Mouse (Mus musculus) common myeloid progenitor, adult 5-6 weeks (primary cell): Measurements from ENCODE around the gene Tars2. TPM values are rescaled to one million over a fixed set of nuclear protein-coding genes. Genes with fewer than 3 reads are reported as not detected.
"Not testable (repeated sequence)": the region's sequence is repeated elsewhere in the genome, so short reads cannot be mapped to it uniquely, and the experiment has no call there.

ENCODE experiments used
- ATAC-seq: replicated peaks from 2 replicates; pipeline ENCODE4 v1.8.0; 2016; ENCODE audit warnings: low read depth, mild to moderate bottlenecking, moderate TSS enrichment, inconsistent platforms; ENCODE audit not compliant: poor library complexity, severe bottlenecking
- total RNA-seq: library from RNA; stranded (forward); fragments of 200-1000, 187-1606 nt; gene quantifications from 2 replicates; pipeline ENCODE4 v1.2.3, GENCODE M21; 2017

The Tars2 gene
- 44.5 and 45.6 TPM in 2 replicates for total RNA-seq

GRCm38 (mm10) chr3:95760106-95760505 is at the start of gene Tars2:
TSS of gene Tars2 (minus strand) at chr3:95760206.
- ATAC-seq = no peak

DNA sequence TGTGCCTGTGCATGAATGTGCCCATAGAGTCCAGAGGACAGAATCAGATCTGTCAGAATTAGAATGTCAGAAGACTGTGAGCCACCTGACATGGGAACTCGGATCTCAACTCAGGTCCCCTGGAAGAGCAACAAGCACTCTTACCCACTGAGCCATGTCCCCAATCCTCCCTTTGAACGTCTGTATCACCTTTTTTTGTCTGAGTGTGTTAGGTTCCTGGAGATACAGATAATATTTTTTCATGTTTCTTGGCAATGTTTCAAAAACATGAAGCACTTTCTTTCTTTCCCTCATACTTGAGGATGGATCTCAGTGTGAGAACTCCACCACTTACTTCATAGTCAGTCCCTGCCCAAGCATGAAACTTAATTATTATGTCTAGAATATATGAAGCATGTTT is 48.4 kb upstream of the Tars2 start:
- no peak for ATAC-seq

DNA sequence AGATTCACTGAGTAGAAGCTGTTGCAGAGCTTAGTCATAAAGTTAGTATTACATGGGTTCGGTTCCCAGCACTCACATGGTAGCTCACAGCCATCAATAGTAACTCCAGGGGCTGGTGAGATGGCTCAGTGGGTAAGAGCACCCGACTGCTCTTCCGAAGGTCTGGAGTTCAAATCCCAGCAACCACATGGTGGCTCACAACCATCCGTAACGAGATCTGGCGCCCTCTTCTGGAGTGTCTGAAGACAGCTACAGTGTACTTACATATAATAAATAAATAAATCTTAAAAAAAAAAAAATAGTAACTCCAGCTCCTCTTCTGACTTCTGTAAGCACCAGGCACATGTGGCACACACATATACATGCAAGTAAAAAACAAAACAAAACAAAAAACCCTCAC is 47.6 kb upstream of the Tars2 start:
- not testable (repeated sequence) for ATAC-seq

DNA sequence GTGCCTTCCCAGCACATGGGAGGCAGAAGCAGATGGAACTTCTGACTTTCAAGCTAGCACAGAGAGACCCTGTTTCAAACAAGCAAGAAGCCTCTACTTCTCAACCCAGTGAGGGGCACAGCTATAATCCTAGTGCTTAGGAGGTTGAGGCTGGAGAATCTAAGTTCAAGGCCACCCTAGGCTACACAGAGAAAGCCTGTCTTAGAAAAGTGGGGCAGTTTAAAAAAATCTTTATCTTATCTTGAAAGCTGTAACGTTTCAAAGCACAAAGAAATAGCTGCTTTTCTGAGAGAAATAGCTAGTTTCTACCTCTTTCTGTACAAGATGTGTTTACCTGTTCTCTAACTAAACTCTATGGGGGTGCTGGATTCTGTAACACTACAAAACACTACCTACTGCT is 46.7 kb upstream of the Tars2 start:
- no peak for ATAC-seq

- ATAC-seq = no peak
Measured at GRCm38 (mm10) chr3:95803851-95804250, 43.8 kb upstream of the Tars2 start.

DNA sequence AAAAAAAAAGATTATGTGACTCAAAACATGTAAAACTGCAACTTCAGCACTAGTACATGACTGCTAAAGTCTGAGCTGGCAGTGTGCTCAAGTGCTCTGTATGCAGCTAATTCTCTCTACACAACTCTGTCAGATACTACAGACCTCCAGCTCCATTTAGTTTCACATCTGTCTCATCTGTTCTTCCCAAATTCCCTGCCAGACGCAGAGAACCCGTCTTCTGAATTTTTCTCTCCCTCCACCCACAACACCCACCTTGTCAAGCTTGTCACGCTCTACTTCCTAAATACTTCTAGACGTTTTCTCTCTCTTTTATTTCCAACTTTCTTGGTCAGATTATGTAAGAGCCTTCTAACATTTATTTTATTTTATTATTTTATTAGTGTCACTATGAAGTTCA is 38.8 kb upstream of the Tars2 start:
- ATAC-seq = no peak

DNA sequence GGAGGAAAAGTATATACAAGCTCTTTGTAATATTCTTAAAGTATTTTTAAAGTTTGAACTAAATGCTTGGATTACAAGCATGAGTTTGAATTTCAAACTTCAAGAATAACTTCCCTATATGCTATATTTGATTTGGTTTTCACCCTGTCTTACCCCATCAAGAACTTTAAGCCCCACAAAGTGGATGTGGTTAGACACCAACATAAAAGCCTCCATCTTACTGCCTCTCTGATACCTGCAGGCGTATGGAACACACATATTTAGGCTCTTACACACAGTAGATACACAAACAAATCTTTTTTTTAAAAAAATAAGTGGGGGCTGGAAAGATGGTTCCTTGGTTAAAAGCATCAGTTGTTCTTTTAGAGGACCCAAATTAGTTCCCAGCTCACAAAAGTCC is 34.3 kb upstream of the Tars2 start:
- no peak for ATAC-seq

GRCm38 (mm10) chr3:95793662-95794061 is 33.7 kb upstream of the Tars2 start:
- ATAC-seq = no peak

DNA sequence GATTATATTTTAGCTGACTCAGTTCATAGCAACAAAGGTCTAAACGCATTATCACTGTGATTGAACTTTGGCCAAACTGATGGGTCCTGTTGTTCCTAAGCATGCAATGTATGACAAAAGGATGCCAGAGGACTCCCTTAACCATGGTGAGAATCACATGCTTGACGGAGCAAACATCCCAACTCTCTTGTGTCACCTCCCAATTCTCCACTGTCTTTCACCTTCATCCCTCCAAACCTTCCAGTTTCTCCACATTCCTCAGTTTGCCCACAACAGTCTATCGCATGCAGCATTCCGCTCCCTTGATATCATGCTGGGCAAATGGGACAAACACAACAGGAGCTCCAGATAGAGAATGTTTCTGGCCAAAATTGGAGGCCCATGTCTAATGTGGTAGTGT is 25.5 kb upstream of the Tars2 start:
- no peak for ATAC-seq

DNA sequence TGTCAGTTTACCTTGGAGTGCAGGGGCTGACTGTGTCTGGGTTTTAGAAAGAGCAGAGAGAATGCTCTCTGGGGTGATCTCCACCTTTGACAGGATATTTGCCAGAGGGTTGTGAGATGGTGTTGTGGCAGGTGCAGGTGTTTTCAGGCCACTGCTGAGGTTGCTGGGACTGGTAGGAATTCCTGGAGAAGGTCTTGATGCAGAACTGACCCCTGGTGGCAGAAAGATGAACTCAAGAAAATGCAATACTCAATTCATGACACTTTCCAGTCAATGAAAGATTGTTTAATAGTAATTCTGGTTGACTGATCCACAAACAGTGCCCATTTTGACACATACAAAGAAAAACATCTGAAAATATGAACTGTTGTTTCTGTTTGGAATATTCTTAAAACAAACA is 12.0 kb upstream of the Tars2 start:
- ATAC-seq = peak; percentile 45; the same call in 1 of the 2 replicates

- no peak for ATAC-seq
Measured at GRCm38 (mm10) chr3:95765534-95765933, 5.5 kb upstream of the Tars2 start.

DNA sequence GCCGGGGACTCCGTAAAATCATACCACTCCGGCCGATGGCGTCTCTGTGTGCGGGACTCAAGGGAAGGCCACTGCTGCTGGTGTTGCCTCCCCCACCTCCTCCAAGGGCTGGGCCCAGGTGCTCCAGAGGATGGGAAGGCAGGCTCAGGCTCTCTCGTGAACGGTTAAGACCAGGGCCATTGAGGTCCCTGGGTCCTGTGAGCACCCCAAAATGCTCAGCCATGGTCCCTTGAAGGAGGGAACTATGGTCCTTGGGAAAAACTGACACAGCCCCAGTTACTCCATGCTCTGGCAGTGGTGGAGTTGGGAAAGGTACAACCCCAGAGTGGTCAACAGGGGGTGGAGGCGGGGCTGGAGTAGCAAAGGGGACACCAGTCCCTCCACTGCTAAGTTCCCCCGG is 3.8 kb upstream of the Tars2 start:
- ATAC-seq = no peak

- ATAC-seq = no peak
Measured at GRCm38 (mm10) chr3:95762961-95763360, 3.0 kb upstream of the Tars2 start.

DNA sequence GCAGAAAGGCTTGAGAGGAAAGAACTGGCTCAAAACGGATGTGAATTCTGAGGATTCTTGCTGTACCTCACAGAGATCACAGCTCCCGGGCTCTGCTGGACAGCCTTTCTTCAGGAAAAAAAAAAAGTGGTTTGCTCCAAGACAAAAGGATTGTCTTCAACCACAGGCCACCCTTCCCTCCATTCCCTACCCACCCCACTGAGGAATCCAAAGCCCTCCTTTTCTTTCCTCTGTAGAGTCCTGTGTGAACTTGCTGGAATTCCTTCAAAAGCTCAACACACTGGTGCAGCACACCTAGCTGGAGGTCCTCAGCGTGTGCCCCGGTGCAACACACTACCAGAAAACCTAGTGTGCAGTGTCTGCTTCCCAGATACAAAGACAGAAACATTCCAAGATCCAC is 1.8 kb upstream of the Tars2 start:
- no peak for ATAC-seq

- ATAC-seq = no peak
Measured at GRCm38 (mm10) chr3:95760656-95761055, 650 bp upstream of the Tars2 start.

DNA sequence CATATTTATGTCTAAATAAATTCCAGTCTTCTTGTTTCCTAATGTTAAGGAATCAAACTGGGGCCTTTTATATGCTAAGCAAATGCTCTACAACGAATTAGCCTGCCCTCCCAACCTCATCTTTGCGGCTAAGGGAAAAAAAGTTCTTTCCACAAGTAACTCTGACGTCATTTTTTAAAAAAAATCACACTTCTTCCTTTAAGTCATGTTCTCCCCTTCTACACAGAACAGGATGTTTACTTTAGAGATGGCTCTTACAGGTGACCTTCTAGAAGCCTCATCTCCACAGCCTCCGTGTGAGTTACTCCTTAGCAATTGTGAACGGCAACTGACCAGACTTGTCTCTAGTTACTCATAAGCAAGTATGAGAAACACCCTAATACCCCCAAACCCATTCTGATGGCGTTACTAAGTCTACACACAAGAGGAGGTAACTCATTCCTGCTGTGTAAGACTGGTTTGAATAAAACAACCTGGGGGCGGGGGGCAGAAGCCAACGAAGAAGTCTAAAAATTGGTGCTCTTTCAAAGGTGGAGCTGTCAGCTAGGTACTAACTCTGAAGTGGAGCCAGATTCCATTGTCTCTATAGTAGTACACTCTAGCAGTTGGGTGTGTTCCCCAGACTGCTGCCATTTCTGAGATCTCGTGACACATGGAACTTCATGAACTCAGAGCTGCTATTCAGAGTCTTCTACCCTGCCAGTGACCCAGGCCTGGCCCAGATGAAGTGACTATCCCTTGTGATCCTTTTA is 1.4 kb downstream of the Tars2 start:
- no peak for ATAC-seq

DNA sequence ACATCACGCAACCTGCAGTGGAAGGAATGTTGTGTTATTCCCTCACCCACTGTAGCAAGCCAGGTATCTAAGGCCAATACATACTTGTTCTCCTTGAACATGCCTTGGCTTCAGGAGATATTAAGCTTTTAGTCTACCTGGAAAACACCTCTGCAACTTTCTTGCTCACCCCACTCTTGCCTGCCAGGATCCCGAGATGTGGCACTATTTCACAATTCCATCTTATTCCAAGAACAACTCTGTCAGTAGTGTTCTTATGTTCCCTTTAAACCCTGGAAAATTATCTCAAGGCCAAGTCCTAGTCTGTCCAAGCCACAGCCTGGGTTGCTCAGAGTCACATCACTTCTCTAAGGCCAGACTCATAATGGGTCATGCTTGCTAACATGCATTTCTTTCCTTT is 3.2 kb downstream of the Tars2 start:
- no peak for ATAC-seq

GRCm38 (mm10) chr3:95754345-95755206 is 5.4 kb downstream of the Tars2 start:
- ATAC-seq = peak; percentile 98

DNA sequence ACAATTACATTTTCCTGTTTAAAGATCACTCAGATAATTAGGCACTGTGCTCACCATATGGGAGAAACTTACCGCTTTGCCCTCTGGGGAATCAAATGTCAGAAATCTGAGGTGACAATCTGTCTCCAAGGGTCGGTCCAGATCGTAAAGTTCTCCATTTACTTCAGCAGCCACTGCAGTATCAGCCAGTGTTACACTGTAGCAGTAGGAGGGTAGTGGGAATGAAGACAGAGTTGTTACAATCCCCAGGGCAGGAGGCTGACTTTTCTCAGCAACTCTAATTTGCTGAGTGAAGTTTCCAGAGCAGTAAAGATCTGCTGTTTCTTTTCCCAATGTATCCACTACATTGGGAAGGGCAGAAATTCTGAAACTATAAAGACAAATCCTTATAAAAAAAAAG is 7.1 kb downstream of the Tars2 start:
- ATAC-seq = no peak

- ATAC-seq = peak; percentile 64
Measured at GRCm38 (mm10) chr3:95740406-95740805, 19.6 kb downstream of the Tars2 start.

DNA sequence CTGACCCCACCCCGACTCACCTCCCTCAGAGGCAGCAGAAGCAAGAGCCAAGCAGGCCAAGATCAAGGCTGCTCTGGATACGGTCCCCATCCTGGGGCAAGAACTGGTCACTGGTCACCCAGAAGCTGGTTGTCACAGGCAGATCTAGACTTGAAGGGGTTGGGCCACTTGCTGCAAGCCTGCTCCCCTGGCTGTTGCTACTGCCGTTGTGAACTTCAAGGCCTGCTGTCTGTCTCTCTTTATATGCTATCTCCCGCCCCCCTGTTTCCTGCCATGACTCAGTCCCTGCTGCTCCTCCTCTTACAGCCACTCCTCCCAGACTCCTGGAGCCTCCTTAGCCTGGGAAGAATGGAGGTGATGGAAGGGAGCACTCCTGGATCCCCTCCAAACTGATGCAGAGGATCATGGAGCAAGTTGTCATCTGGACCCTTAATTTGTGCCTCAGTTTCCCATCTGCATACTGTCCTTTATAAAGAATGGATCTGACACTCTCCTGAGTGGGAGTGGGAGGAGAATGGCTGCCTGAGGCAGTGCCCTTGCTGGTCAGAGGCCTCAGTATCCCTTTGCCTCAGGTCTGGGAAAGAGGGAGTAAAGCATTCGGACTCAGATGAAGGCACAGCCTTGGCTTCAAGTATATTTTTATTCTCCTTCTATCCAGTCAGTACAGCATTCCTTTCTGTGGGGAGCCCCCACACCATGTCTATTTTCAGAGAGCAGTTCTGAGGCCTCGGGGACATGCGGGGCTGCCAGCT is 20.5 kb downstream of the Tars2 start, which contains the start of gene Ecm1:
Ecm1 (minus strand) TSS at position 217 of the 752 bp plus-strand sequence.
- ATAC-seq = peak; percentile 60
